Mouse (Mus musculus) CD4-positive, CD25-positive, alpha-beta regulatory T cell, adult 4 months (primary cell): ENCODE results near the gene C2cd2l. TPM values are rescaled to one million over a fixed set of nuclear protein-coding genes. Genes with fewer than 3 reads are reported as not detected.
"Not testable (repeated sequence)": the region's sequence is repeated elsewhere in the genome, so short reads cannot be mapped to it uniquely, and the experiment has no call there.

Experiments used
- ATAC-seq: one replicate; pipeline ENCODE4 v1.8.0; 2017
- polyA plus RNA-seq, 2 experiments: library from polyadenylated mRNA; unstranded; fragments of 100-300 nt; shearing (Covaris generic); gene quantifications; one replicate each; pipeline ENCODE4 v1.2.1; 2017

The C2cd2l gene
- 1 to 10 TPM; 3.2 to 3.6 TPM for polyA plus RNA-seq

DNA sequence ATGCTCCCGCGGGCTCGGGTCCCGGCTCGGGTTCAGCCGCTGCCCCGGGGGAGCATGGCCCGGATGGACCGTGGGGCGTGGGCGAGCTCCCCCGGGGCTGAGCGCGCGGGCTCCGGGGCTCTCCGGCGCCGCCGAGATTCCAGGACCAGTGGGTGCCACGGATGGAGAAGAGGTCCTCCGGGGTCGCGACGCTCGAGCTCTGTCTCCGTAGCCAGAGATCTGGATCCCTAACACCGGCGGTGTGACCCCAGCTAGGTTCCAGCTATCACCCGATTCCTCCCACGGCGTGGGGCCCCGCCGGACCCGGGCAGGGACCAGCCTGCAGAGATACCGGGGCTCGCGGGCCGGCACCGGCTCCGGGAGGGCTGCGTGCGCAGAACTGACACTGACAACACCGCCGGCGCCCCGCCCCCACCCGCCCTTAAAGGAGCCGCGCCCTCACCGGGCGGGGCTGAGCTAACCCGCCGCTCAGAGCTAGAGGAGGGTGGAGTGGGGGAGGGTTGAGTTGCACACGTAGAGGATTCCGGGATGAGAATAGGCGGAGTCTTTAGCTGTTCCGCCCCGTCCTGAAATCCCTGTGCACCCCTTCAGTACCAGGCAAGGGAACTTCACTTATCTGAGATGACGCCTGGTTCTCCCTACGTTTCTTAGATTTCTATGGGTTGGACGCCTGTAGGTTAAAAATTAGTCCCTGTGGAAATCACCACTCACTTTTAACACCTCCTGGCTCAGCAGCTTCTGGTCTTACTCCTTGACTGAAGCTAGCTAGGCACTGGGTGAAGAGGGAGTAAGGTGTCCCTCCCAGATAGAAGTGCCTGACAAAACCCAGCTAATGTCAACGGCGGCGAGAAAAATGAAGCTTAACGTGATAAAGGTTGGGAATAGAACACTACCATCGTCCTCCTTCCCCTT lies at the start of gene C2cd2l:
Gene C2cd2l, minus strand, starts transcription at position 399 of the 912 bp plus-strand sequence.
- peak; percentile 81 for ATAC-seq

DNA sequence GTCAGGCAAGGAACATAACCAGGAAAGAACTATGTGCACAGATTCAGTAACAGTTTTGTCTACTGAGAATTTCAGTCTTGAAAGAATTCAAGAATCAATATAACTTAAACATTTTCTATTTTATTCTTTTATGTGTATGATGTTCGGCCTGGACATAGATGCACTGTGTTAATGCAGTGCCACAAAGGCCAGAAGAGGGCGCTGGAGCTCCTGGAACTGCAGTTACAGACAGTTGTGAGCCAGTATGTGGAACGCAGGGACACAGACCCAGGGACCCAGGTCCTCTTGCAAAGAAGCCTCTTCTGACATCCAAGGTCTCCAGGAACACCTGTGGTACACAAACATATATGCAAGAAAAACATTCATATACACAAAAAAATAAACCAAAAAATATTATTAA lies 44.4 kb upstream of the C2cd2l start:
- ATAC-seq, result no peak

DNA sequence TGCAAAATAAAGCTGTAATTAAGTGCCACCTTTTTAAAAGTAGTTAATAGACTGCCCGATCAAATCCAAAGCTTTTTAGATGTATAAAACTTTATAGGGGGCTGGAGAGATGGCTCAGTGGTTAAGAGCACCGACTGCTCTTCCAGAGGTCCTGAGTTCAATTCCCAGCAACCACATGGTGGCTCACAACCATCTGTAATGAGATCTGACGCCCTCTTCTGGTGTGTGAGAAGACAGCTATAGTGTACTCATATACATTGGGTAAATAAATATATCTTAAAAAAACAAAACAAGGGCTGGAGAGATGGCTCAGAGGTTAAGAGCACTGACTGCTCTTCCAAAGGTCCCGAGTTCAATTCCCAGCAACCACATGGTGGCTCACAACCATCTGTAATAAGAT lies 41.8 kb upstream of the C2cd2l start:
- peak; percentile 15 for ATAC-seq

DNA sequence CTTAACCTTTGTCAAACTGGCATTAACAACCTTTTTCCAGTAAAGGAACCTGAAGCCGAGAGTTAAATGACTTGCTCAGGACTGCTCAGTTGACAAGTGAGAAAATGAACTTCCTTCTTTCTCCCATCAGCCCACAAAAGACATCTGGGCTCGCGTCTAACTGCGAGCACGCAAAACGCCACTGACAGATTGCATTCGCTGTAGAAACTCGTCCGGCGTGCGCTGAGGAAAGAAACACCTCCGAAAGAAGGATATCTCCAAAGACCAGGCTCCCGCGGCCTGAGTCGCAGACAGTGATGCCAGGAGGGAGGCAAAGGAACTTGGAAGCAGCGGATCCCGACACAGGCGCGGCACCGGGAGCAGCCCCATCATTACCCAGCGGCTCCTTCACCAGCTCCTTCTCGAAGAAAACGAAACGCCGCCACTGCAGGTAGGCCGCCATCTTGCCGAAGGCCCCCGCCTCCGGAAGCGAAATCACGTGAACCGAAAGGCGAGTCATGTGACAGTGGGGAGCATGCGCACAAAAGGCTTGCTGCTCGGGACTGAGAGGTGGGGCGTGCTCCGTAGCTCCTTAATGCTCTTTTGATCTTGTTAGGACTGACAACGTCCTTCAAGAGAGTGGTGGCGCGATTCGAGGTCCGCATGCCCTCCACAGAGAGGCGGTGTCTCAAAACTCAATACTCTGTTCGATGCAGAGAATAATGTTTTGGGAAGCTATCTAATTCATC lies 41.3 kb upstream of the C2cd2l start, which contains the start of gene Vps11:
Gene Vps11, minus strand, starts transcription at position 481 of the 728 bp plus-strand sequence.
- ATAC-seq, result peak; percentile 90

DNA sequence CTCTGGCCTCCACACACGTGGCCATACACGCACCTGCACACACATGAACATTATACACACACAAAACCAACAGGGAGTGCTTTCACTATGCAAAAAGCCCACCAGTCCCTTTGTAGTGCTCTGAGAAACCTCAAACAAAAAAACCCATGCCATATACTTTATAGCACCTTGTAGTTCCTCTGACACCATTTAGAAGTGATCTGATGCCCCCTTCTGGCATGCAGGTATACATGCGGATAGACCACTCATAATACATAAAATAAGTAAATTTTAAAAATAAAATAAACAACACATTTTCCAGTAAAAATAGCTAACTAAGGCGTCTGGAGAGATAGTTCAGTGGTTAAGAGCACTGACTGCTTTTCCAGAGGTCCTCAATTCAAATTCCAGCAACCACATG lies 37.1 kb upstream of the C2cd2l start:
- peak; percentile 34 for ATAC-seq

DNA sequence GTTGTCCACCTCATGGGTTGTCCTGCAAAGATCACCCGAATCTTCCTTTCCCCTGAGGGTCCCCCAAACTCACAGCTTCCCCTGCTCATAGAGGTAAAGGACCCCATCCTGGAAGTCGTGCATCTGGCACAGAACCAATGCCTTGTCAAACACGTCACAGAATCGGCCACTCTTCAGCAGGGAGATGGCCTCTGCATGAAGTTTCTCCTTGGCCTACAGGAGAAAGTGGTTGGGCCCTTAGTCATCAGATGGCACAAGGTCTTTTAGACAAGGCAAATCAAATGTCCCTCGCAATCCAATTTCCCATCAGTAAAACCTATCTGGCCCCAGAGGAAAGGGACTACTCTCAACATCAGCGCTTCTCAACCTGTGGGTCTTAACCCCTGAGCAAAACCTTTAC lies 33.1 kb upstream of the C2cd2l start:
- no peak for ATAC-seq

DNA sequence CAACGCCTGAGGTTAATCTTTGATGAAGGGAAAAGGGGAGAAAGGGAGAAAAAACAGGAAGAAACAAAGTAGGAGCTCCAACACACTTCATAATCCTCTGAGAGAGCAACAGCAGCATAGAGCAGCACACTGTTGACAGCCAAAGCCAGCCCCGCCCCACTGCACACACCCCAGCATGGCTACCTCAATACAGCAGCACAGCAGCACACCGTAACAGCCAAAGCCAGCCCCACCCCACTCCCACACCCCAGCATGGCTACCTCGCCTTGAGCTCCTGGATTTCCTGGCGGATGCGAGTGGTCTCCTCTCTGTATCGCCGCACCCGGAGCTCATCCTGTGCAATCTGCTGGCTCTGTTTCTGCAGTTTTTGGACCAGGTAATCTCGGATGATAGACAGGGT lies 32.3 kb upstream of the C2cd2l start:
- no peak for ATAC-seq

DNA sequence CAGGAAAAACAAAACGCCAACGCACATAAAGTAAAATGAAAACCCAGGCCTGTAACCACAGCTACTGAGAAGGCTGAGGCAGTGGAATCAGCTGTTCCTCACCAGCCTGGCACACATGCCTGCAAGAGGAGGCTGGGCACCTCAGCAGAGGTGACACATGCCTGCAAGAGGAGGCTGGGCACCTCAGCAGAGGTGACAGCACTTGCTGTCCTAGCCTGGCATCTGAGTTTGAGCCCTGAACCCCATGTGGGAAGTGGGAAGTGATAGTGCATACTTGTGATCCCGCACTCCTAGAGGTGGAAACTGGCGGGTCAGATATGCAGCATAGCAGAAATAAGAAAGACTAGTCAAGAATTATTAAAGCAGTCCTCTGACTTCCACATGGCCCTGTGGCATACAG lies 31.3 kb upstream of the C2cd2l start:
- ATAC-seq, result no peak

DNA sequence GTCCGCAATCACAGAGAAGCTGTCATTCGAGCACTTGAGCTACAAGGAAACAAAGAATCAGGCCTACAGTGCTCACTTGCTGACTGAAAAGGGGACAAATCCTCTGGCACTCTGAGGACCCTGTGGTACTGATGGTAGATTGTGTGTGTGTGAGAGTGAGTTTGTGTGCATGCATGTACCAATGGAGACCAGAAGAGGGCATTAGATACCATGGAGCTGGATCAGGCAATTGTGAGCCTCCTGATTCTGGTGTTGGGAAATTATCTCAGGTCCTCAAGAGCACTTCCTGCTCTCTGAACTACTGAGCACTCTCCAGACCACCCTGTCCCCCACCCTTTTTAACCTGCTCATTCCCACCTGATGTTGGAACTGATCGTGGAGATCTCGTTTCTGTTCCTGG lies 28.5 kb upstream of the C2cd2l start:
- no peak for ATAC-seq

DNA sequence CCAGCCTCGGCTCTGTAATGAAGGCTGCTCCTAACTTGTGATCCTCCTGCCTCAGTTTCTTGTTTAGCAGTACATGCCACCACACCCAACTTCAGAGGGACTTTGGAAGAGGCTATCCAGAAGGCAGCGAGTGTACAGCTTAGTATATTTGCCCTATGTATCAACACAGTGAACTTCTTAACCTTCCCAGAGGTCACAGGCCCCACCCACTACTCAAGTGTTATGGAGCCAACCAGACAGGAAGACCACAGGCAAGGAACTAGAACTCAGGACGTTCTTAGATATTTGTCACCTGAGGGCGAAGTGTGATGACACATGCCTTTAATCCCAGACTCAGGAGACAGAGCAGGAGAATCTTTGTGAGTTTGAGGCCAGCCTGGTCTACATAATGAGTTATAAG lies 27.5 kb upstream of the C2cd2l start:
- no peak for ATAC-seq

DNA sequence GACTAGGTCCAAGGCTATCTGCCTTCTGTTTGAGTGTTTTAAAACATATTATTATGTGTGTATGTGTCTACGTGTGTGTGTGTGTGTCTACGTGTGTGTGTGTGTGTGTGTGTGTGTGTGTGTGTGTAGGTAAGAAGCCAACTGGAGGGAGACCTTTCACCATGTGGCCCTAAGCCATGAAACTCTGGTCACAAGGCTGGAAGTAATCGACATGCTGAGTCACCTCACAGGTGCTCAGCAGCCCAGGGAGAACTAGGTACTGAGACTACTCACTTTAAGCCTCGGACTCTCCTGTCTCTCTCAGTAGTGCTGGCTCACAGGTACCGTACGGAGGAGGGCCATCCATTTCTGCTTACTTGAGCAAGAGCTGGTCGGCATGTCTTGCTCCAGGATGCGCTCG lies 27.1 kb upstream of the C2cd2l start:
- ATAC-seq, result no peak

DNA sequence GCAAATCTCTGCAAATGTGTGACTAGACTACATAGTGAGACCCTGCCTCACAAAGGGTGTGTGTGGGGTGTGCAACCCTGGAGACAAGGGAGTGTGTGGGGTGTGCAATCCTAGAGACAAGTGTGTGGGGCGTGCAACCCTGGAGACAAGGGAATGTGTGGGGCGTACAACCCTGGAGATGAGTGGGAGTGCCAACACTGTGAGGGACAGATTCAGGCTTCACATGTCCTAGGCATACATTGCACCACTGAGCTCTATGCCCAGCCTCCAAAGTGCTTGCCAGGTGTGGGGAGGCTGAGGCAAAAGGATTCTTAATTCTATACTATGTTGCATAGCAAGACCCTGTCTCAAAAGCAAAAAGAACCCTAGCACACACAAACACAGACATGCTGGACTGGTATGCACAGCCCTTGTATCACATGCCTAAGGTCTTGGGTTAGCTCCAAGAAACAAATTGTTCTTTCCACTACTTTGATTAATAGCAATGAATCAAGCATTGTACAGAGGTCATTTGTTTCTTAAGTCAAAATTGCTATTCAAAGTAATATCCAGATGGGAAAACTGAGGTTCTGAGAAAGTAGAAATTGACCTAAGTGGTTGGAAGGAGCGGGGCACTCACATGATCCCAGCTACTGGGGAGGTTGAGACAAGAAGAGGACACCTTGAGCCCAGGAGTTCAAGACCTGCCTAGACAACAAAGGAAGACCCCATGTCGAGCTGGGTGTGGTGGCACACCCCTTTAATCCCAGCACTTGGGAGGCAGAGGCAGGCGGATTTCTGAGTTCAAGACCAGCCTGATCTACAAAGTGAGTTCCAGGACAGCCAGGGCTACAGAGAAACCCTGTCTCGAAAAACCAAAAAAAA lies 25.7 kb upstream of the C2cd2l start:
- no peak for ATAC-seq

DNA sequence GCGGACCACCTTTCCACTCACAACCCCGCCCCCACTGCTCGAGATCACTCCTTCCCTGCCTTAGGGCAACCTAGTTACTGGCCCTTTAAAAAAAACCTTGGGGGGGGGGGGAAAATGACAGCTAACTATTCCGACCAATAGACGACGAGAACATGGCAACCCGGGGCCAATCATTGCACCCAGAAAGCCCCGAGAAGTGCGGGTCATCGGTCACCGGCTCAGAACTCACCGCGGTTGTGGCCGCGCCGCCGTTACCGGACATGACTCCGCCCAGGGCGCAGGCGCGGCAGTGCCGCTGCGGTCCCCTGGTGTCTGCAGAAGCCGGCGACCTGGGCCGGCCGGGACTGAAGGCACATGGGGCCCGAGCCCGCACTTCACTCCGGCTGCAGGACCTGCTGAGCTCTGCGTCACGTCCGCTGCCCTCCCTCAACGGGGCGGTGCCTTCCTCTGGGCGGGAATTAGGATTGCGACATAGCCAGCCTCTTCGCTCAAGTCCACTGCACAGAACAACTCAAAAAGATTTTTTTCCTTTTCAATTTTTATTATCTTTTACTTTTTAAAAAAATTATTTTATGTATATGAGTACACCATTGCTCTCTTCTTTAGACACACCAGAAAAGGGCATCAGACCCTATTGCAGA lies 23.8 kb upstream of the C2cd2l start, which contains the start of gene Hmbs:
Gene Hmbs, minus strand, starts transcription at position 448 of the 641 bp plus-strand sequence.
- ATAC-seq, result peak; percentile 96

DNA sequence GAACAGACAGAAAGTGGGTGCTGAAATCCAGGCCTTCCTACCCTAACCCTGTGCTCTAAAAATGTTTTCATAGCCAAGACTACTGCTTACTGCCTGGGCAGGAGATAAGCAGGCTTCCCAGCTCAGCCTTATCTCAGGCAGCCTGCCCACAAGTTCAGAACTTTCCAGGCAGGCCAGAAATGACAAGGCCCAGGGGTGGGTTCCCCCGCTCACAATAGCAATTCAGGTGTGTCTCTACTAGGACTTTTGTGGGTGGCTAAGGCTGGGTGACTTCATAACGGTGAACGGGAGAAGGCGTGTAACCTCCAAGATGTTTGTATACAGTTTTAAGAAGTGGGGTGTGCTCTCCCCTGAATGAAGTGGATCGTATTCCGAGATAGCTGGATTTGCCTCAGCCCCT lies 23.2 kb upstream of the C2cd2l start:
- no peak for ATAC-seq

DNA sequence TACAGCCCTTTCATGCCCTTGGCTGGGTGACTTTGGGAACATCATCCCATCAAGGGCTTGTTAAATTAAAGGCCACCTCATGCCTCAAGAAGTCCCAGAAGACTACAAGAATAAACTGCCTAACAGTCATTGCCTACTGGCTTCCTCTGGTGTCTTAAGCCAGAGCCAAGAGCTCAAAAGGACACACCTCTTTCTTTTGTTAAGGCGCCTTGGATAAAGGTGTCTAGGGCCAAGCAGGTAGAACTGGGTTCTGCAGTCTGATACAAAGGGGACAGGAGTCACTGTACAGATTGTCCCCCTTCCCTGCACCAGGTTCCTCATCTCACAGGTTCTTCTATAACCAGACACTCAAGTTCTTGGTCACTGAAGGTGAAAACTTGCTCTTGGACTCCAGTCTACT lies 22.5 kb upstream of the C2cd2l start:
- no peak for ATAC-seq

DNA sequence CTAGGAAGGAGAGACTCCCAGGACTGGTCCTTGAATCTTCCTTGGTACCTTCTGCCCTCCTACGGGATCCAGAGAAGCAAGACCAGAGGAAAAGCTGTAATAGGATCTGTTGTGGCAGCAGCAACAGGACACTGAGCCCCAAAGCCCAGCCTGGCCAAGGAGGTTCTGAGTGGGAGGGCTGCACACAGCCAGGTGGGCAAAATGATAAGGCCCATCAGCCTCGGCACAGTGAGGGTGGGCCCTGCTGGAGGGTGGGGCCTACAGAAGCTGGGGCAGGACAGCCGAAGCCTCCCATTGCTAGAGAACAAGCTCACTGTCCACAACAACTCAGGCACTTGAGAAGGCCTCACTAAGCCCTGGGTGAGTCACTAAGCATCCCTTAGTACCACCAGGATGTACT lies 22.1 kb upstream of the C2cd2l start:
- ATAC-seq, result no peak

DNA sequence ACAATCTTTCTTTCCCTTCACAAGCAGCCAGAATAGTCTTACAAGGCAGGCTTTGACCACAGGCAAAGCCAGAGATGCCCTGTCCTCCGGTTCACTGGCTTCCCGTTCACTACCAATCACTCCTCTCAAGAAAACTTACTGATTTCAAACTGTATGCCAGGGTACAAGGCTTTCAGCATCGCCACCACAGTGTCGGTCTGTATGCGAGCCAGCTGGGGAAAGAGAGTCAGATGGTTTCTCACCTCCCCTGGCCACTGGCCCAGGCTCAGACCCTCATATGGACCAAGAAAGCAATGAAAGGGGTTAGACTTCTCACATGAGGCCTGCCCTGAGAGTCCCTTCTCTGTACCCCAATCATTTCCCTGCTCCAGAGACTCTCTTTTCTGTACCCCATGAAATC lies 21.4 kb upstream of the C2cd2l start:
- ATAC-seq, result no peak

DNA sequence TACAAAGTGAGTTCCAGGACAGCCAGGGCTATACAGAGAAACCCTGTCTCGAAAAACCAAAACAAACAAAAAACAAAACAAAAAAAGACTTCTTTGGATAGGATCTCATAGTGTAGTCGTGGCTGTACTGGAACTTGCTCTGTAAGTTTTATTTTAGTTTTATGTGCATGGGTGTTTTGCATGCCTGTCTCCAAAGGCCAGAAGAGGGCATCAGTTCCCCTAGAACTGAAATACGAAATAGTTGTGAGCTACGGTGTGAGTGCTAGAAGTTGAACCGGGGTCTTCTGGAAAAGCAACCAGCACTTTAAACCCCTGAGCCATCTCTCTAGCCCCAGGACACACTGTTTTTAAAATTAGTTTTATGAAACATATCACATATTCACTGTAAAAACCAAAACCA lies 18.5 kb upstream of the C2cd2l start:
- ATAC-seq, result no peak

DNA sequence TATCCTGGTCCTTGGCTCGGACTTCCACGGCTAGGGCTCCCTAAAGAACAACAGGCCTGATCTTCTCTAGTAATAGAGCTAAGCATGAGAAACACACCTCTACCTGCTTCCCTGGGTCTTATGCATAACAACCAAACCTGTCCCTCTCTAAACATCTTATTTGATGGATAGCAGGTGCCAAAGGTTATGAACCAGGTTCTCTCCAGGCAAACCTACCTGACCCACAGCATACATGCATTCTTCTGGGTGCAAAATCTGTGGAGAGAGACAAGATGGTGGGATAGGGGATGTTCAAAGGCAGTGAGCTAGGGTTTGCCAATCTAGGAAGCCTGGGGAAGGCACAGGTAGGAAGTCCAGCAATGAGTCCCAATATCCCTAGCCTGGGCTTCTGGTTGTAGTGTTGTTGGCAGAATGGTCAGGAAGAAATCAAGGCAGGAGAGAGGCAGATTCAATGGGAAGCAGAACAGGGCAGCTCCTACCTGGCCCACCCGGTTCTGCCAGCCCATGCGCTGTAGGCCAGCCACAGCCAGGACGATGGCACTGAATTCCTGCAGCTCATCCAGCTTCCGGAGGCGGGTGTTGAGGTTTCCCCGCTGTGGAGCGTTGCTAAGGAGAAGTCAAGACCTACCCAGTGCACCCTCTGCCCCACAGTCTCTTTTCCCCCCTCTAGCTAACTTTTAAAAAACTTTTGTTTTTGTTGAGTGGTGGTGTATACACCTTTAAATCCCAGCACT lies 17.5 kb upstream of the C2cd2l start:
- no peak for ATAC-seq

DNA sequence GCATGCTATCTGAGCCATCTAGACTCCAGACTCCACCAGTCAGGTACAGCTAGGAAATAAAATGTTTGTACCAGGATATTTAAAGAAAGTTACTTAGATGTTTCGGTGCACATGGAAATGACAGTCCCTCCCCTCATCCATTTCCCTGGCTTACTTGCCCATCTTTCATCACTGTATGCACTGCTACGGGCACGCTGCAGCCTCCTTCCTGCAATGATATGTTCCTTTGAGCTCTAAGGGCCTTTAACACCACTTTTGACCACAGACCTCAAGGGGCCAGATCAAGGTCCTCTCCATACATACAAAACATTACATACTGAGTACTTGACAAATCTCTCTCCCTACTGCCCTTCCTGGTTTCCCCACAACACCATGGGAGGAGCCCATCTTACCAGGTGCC lies 16.9 kb upstream of the C2cd2l start:
- no peak for ATAC-seq

DNA sequence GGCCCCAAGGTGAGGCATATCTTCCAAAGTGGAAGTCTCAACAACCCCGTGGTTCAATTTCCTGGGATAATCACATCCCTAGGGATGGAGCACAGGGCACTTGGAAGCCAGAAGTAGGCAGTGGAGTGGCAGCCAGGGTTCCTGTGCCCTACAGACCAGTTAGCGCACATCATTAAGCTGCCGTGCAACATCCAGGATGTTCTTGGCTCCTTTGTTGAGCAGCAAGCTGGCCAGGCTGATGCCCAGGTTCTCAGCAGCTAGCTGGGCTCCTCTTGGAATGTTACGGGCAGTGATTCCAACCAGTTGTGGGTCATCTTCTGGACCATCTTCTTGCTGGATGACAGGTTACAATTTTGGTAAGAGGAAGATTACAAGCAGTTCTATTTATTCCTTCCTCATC lies 16.4 kb upstream of the C2cd2l start:
- not testable (repeated sequence) for ATAC-seq

DNA sequence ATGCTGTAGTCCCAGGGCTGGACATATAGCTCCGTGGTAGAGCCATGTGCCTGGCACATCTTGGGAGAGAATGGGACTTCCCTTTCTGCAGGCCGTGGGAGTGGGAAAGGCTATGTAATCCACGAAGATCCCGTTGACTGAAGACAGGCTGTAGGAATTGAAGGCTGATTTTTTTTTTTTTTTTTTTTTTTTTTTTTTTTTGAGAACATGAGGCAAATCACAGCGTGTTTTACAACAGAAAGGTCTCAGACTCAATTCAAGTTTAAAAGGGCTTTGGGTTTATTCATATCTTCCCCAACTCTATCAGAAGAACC lies 16.0 kb upstream of the C2cd2l start:
- no peak for ATAC-seq
